Mouse (Mus musculus) hindbrain, postnatal 0 days (tissue): ENCODE measurements around the gene S1pr2. TPM values are rescaled to one million over a fixed set of nuclear protein-coding genes. Genes with fewer than 3 reads are reported as not detected.

ENCODE experiments used
- ATAC-seq: fragments of 200-750 bp; cut with Nextera tagmentation; 2 replicates; pipeline ENCODE4 v1.8.0; 2017; ENCODE audit warnings: mild to moderate bottlenecking, moderate TSS enrichment, moderate library complexity
- DNase-seq: peaks from one replicate; pipeline ENCODE4 v3.0.0-alpha.2; 2015; ENCODE audit warnings: low spot score
- H3K27ac ChIP-seq: fragments of 300-500 bp; sonication (generic); 2 replicates; pipeline ENCODE4 v1.5.1; 2014; ENCODE audit warnings: mild to moderate bottlenecking
- H3K27me3 ChIP-seq: fragments of 300-500 bp; sonication (generic); 2 replicates; pipeline ENCODE4 v1.6.1; 2014; ENCODE audit warnings: low read length, mixed read lengths; ENCODE audit not compliant: insufficient read depth
- H3K36me3 ChIP-seq: fragments of 300-500 bp; sonication (generic); 2 replicates; pipeline ENCODE4 v1.6.1; 2014; ENCODE audit warnings: low read length, mixed read lengths; ENCODE audit not compliant: insufficient read depth
- H3K4me1 ChIP-seq: fragments of 300-500 bp; sonication (generic); 2 replicates; pipeline ENCODE4 v1.6.1; 2014; ENCODE audit warnings: antibody characterized with exemption, low read length, mixed read lengths; ENCODE audit not compliant: insufficient read depth
- H3K4me2 ChIP-seq: fragments of 300-500 bp; sonication (generic); 2 replicates; pipeline ENCODE4 v1.6.1; 2014; ENCODE audit warnings: low read depth, mild to moderate bottlenecking, low read length, moderate library complexity, mixed read lengths
- H3K4me3 ChIP-seq: fragments of 300-500 bp; sonication (generic); 2 replicates; pipeline ENCODE4 v1.5.1; 2014; ENCODE audit warnings: low read length
- H3K9ac ChIP-seq: fragments of 300-500 bp; sonication (generic); replicated peaks from 2 replicates; pipeline ENCODE4 v1.6.1; 2014; ENCODE audit warnings: mild to moderate bottlenecking, low read length, moderate library complexity, mixed read lengths
- H3K9me3 ChIP-seq: fragments of 300-500 bp; sonication (generic); 2 replicates; pipeline ENCODE4 v1.6.1; 2016; ENCODE audit warnings: low read length, mixed read lengths
- CTCF ChIP-seq: IDR thresholded peaks from 2 replicates; pipeline ENCODE4 v1.5.1; 2016; ENCODE audit warnings: antibody characterized with exemption, control low read depth, low read depth
- WGBS: fragments of 180-500 bp; shearing (Covaris S2); extraction: QIAGEN DNeasy Blood & Tissue Kit; methylation state at CpG from one replicate; pipeline ENCODE4 v1.1.7; 2014; 5-methylcytosine and 5-hydroxymethylcytosine counted together
- polyA plus RNA-seq: library from polyadenylated mRNA; unstranded; fragments of >200 nt; fragmentation: Nextera tagmentation; extraction: Ambion mirVana; gene quantifications from 2 replicates; pipeline ENCODE4 v1.2.1, GENCODE M21; 2015
- total RNA-seq: library from RNA; depleted of rRNA; stranded (reverse); fragments of >200 nt; gene quantifications from 2 replicates; pipeline ENCODE4 v1.2.3, GENCODE M21; 2014

S1pr2 gene
- total and polyA plus RNA-seq, 2 experiments from 2014 or later = 6.0 to 8.5 TPM

DNA sequence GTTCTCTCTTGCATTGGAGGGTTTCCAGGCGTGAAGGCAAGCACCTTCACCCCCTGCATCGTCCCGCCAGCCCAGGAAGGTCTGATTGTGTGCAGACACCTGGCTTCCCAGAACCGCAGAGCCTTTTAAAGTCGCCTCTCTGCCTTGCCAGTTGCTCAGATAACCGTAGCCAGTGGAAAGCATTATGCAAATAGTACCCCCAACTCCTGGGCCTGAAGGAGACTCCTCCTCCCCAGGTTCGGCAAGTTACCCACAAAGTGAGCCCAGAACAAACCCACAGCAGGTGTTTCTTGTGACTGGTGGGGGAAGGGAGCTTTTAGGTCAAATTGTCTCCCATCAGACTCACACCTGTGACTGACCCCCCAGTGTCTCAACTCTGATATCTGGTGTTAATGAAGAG lies 11.4 kb upstream of the S1pr2 start:
- TF ChIP-seq CTCF = no peak
- WGBS = 27% methylated on average over 7 of the region's 7 CpGs

GRCm38 (mm10) chr9:20986952-20987686 lies 10.5 kb upstream of the S1pr2 start:
- ATAC-seq (no peak), DNase-seq (no peak)
- Histone ChIP-seq H3K4me3 (no peak overlapping the region), H3K27ac (no peak overlapping the region), H3K9ac (no peak overlapping the region), H3K4me2 (no peak overlapping the region), H3K27me3 (no peaks in the 10 kb centered on the region), H3K9me3 (no peaks in the 10 kb centered on the region), H3K4me1 (no peaks in the 10 kb centered on the region), H3K36me3 (no peaks in the 10 kb centered on the region)
- 61% methylated on average over 15 of the region's 15 CpGs for WGBS
- no peak for TF ChIP-seq CTCF

More for the DNA sequence above, 11.4 kb upstream of the S1pr2 start:
- DNase-seq = no peak
- H3K9ac ChIP-seq = no peak overlapping the region
- H3K4me2 ChIP-seq = no peak overlapping the region
- H3K4me1 ChIP-seq = no peaks in the 10 kb centered on the region
- H3K36me3 ChIP-seq = no peaks in the 10 kb centered on the region
- ATAC-seq = no peak
- H3K9me3 ChIP-seq = no peaks in the 10 kb centered on the region
- no peak overlapping the region for H3K27ac ChIP-seq
- H3K27me3 ChIP-seq = no peaks in the 10 kb centered on the region
- no peak overlapping the region for H3K4me3 ChIP-seq

DNA sequence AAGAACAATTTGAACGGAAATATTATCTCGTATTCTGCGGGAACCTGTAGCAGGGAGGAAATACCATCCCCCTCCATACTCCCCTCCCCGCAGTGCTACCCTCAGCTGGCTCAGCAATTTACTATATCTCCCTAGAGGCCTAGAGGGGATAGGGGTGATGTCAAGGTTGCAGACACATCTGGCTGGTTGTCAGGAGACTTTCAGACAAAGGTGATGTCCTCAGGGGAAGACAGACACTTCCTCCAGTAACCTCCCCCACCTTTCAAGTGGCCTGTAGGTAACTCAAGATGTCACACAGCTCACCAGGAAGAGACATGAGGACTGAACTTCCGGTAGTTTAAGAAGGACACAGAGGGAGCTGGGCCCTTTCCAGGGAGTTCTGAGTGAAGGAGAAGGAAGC lies 6.6 kb upstream of the S1pr2 start:
- ATAC-seq (no peak), DNase-seq (no peak)
- no peak overlapping the region for H3K27ac ChIP-seq
- no peaks in the 10 kb centered on the region for H3K9me3 ChIP-seq
- H3K27me3 ChIP-seq = no peaks in the 10 kb centered on the region
- H3K36me3 ChIP-seq = no peaks in the 10 kb centered on the region
- H3K4me1 ChIP-seq = no peaks in the 10 kb centered on the region
- no peak for TF ChIP-seq CTCF
- H3K4me2 ChIP-seq = no peak overlapping the region
- no peak overlapping the region for H3K4me3 ChIP-seq
- 67% methylated on average over 5 of the region's 5 CpGs for WGBS
- no peak overlapping the region for H3K9ac ChIP-seq

GRCm38 (mm10) chr9:20982171-20982570 lies 5.6 kb upstream of the S1pr2 start:
- H3K36me3 ChIP-seq = no peaks in the 10 kb centered on the region
- no peak overlapping the region for H3K9ac ChIP-seq
- ATAC-seq (no peak), DNase-seq (no peak)
- no peaks in the 10 kb centered on the region for H3K9me3 ChIP-seq
- no peak overlapping the region for H3K4me2 ChIP-seq
- no peak overlapping the region for H3K27ac ChIP-seq
- WGBS = 60% methylated on average over 3 of the region's 3 CpGs
- no peak for TF ChIP-seq CTCF
- no peaks in the 10 kb centered on the region for H3K4me1 ChIP-seq
- no peak overlapping the region for H3K4me3 ChIP-seq
- H3K27me3 ChIP-seq = no peaks in the 10 kb centered on the region

GRCm38 (mm10) chr9:20979769-20980168 lies 3.2 kb upstream of the S1pr2 start:
- no peak for TF ChIP-seq CTCF
- DNase-seq (no peak), ATAC-seq (no peak)
- H3K4me2 ChIP-seq = no peak overlapping the region
- H3K4me1 ChIP-seq = peaks cover 11% of the 10 kb centered on the region
- H3K27ac ChIP-seq = no peak overlapping the region
- WGBS = 91% methylated on average over 7 of the region's 7 CpGs
- H3K9me3 ChIP-seq = no peaks in the 10 kb centered on the region
- no peak overlapping the region for H3K9ac ChIP-seq
- H3K36me3 ChIP-seq = no peaks in the 10 kb centered on the region
- H3K27me3 ChIP-seq = no peaks in the 10 kb centered on the region
- no peak overlapping the region for H3K4me3 ChIP-seq

DNA sequence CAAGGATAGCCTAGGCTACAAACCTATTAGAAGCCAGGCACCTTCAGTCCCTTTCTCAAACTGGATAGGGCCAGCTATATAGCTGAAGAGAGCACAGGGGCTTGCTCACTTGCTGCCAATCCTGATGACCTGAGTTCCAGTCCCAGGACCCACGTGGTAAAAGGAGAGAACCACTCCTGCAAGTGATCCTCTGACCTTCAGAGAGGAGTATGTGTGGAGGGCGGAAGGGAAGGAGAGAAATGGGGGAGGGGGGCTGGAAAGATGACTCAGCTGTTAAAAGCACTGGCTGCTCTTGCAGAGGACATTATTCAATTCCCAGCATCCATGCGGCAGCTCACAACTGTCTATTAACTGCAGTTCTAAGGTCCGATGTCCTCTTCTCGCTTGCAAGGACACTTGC lies 2.6 kb upstream of the S1pr2 start:
- no peak for ATAC-seq
- no peak for DNase-seq
- TF ChIP-seq CTCF = no peak
- Histone ChIP-seq H3K9ac (no peak overlapping the region), H3K9me3 (no peaks in the 10 kb centered on the region), H3K4me3 (no peak overlapping the region), H3K27me3 (no peaks in the 10 kb centered on the region), H3K4me1 (peaks cover 12% of the 10 kb centered on the region), H3K27ac (no peak overlapping the region), H3K4me2 (no peak overlapping the region), H3K36me3 (no peaks in the 10 kb centered on the region)
- WGBS = 77% methylated on average over 5 of the region's 5 CpGs

DNA sequence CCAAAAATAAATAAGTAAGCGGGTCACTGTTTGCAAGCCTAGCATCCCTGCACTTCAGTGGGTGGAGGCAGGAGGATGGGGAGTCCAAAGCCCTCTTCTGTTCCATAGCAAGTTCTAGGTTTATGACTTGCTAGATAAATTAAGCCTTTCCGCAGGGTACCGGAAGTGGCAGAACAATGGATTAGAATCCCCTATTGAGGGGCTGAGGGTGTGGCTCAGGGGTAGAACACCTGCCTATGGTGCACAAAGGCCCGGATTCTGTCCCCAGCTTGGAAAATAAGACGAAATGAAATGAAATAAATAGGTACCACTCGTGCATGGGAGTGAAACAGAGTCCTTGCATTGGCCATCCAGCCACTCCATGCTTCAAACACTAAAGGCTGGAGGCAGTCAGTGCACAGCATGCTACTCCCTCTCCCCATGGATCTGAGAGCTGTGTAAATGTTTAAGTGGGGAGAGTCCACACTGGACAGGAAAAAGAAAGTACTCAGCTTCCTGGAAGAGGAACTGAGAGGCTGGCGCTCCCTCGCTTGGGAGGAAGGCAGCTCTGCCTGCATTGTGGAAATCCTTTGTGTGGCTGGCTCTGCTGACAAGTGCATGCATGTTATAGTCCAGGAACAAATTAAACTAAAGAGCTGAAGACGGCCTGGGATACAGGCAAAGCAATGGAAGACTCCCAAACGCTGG lies 2.0 kb upstream of the S1pr2 start:
- H3K36me3 ChIP-seq = no peaks in the 10 kb centered on the region
- DNase-seq = no peak
- no peaks in the 10 kb centered on the region for H3K9me3 ChIP-seq
- TF ChIP-seq CTCF = no peak
- peaks cover 12% of the 10 kb centered on the region for H3K4me1 ChIP-seq
- ATAC-seq = no peak
- 54% methylated on average over 10 of the region's 10 CpGs for WGBS
- no peaks in the 10 kb centered on the region for H3K27me3 ChIP-seq
- H3K27ac ChIP-seq = no peak overlapping the region
- H3K4me2 ChIP-seq = no peak overlapping the region
- H3K4me3 ChIP-seq = no peak overlapping the region
- no peak overlapping the region for H3K9ac ChIP-seq
